Mouse (Mus musculus): ENCODE data around the gene Cd101.

- TF ChIP-seq CHD2 (IDR thresholded peaks at IDR 0.05; ENCODE audit: low read depth, low read length) (no peak), HCFC1 (IDR thresholded peaks at IDR 0.05; ENCODE audit: borderline replicate concordance, insufficient read depth, low read length) (no peak)
These were observed 4.3 kb upstream of the Cd101 start for GRCm38 (mm10) chr3:101033644-101034043.

Measured in ES-E14 (cell line).